Mouse (Mus musculus): ENCODE measurements around the gene Asic2.

The Asic2 gene

DNA sequence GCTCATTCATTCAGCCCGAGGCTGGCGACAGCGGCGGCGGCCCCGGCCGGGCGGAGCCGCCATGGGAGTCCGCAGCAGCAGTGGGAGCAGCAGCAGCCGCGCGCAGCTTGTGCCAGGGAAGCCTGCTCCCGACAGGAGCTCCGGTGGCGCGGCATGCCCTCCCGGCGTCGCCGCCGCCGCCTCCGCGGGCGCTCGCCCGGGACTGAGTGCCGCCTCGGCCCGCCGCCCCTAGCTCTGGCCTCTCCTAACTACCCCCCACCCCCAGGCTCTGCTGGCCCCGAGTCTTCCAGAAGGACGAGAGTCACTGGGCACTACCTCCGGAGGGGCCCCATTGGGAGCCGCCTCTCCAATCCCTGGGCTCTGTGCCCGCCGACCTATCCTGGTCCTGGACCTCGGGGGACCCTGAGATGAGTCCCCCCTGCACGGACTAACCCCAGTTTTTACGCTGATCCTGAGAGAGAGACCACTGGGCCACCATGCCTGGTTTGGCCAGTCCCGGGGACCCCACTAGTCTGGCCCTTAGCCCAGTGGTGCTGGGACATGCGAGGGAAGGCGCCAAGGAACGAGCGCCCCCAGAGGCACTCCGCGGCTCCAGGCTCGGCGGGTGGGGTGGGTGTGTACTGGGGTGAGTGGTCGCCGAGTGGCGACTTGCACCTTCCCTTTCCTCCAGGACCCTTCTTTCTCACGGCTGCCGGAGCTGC, 815.6 kb downstream of the Asic2 start:
- no peak for DNase-seq

DNA sequence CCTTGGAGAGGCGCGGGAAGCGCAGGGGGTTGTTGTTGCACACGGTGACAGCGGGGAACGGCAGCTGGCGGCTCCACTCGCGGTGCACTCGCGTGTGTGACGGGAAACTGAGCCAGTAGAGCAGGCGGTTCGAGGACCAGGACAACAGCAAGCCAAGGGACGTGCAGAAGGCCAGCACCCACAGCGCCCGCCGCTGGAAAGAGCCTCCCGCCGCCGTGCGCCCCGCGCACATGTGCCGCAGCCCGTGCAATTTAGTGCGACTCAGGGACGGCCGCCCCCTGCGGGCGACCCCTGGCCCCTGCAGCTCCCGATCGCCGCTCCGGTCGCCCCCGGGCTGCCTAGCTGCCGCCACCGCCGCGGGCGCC, 816.3 kb downstream of the Asic2 start:
- no peak for DNase-seq

DNA sequence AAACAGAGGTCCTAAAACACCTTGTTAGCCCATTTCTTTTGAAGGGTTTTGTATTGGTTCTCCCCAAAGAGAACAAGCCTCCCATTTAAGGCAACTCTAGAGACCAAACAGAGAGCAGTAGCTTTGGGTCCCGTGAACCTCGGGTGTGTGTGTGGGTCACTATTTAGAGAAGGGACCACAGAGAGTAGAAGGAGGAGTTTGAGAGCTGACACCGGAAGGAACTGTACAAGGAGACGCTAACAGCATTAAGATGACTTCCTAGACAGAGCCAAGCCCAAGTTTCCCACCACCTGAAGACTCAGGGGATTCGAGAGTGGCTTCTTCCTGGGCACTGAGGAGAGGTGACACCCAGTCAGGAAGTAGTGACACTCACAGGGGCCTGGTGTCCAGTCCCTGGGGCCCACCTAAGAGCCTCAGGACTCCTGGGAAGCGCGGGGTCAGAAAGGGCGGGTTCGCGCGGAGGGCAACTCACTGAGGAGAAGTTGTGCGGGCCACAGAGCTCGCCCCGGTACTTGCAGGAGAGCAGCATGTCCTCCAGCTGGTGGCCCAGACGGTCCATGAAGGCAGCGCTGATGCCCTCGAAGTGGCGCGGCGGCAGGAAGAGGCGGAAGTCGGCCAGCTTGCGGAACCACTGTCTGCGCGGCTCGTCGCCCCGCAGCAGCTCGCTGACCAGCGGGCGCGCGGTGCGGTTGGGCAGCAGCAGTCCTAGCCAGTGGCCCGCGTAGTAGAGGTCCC, 816.8 kb downstream of the Asic2 start:
- no peak for DNase-seq

DNA sequence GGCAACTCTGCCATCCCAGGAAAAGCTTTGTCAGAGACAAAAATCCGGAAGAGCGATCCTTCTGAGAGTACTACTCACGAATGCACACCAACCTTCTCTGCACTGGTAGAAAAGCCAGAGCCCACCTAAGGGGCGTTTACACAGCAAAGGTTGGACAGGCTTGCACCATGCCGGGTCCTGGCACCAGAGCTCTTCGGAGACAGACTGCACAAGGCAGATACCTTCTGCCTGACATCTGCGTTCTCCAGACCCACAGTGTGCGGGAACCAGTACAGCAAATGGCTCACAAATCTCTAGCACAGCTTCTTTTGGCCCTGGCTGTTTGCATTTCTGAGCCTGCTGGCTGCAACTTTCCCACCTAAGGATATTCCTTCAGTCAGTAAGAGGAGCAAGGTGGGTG, 817.6 kb downstream of the Asic2 start:
- DNase-seq: no peak

DNA sequence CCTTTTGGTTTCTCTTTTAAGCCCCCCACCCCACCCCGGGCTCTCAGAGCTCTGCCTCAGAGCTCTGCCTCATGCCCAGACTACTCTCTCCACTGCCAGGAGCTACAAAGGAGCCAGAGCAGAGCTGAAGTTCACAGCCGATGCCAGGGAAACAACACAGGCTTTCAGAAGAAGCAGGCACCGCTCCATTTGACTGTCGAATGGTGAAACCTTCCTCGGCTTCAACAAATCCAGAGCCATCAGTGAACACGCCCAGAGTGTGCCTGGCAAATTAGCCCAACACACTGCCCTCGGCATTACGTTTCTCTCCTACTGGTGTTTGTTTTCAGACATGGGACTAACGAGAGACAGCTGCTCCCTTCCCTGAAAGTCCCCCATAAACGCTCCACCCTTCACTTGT, 819.8 kb downstream of the Asic2 start:
- no peak for DNase-seq

DNA sequence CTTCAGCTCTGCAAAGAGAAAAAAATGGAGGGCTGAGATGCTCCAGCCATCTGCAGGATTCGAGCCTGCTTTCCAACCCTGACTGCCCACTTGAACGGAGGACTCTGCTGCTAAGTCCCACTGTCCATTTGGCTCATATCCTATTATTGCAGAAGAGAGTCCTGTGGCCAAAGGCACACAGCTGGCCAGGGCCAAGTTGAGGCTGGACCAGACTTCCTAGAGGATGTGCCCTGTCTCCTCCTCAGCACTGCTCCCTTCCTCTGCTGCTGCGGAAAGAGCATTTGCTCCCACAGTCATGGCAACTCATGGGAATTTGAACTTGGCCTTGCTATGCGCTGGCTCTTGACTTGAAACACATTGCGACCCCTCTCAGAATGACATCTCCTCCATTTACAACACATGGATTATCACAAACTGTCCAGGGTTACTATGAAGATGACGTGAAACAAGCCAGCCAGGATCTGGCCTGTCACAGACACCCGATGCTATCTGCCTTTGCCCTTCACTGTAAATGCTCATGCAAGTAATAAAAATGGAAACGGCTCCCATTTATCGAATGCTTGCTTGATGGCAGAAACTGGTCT, 821.6 kb downstream of the Asic2 start:
- no peak for DNase-seq

DNA sequence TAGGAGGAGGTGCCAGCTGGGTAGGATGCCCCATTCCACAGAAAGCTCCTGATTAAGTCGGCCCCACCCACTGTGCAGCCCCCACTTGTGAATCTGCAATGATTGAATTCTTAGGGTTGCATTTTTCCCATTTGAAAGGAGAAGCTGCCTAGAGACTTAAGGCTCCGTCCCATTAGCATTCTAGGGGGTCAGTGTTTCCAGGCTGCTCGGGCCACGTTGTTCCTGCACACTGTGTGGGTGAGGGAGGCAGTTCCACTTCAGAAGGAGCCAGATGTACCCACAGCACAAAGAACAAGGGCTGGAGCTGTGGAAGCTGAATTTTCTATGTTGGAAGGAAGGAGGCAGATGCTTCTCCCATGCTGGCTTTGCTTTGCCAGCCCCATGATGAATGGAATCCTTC, 833.1 kb downstream of the Asic2 start:
- DNase-seq: no peak

DNA sequence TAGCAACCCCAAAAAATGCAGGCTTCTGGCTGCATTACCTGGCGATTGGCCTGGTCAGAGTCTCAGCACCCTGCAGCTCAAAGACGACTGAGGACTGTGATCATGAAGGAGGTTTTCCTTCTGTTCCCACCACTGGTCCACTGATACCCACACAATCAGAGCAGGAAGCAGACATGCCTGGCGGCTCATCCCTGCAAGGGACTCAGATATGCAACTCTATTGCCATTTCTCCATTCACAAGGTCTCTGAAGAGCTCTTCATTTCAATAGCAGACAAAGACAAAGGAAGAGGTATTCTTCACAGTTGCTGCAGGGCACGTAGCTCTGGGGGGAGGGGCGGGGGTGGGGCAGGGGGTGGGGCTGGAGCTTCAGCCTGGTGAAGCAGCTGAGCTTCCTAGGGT, 834.3 kb downstream of the Asic2 start:
- no peak for DNase-seq

DNA sequence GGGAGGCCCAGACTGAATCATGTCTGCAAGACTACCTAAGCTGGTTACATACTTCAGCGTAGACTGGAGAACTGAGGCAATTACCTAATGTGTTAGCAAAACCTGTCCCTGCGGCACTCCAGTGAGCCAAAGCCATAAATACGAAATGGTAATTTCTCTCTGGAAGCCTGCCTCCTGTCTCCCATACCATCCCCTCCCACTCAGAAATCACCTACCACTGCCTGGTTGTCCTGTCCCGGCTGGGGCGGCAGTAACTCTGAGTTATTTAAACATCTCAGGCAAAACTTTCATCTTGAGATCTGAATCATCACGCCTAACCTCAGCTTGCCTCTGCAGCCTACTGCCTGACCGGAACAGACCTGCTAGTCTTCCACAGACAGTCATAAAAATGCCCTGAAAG, 835.6 kb downstream of the Asic2 start:
- DNase-seq: no peak

DNA sequence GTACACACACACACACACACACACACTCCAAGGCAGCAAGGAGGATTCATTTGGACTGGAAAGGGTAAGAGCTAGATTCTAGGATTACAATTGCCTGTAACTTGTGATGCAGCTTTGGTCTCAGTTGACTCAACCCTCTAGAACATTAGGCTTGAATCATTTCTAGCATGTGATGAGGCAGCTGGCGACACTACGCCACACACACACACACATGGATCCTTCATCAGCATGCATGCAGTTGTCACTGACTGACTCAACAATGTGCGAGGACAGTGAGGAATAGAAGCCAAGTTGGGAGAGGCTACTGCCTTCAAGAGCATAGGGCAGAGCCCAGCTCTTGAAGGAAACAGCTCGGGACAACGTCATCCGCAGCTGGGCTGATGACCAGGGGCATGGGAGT, 843.9 kb downstream of the Asic2 start:
- no peak for DNase-seq

DNA sequence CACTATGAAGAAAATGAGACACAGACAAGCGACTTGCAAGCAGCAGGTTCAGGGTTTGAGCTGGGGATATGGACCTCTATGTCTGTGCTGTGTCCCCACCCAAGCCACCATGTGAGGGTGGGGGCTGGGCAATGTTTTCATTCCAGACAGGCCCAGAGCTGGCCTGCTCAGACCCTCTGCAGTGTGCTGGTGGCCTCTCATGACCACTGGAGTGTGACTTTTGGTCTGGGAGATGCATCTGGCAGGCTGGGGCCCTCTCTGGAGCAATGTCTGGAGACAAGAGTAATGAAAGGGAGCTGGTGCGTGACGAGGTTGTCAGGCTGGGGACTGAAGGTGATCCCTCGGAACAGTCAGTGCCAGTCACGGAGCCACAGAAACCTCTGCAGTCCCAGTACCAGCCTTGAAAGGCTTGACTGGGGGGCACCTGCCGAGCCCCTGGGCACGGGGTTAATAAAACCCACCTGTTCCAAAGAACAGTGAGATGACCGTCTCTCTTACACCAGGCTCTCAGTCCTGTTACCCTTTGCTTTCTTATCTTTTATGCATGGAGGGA, 848.2 kb downstream of the Asic2 start:
- DNase-seq: no peak

DNA sequence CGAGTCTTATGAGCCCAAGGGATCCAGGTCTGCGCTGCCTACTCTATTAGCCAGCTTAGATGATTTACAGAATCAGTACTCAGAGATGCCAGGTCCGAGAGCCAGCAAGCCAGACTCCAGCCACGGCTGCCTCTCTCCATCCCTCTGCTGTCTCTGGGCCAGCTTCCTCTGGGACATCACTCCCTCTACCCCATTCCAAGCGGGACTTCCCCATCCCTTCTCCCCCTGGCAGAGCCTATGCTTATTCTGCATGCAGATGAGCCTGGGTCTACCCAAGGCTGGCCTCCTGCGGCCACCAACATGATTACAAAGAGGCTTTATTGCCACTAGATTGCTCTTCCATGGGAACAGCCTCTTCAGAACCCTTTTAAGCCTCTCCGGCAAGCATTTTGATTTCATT, 850.2 kb downstream of the Asic2 start:
- no peak for DNase-seq

DNA sequence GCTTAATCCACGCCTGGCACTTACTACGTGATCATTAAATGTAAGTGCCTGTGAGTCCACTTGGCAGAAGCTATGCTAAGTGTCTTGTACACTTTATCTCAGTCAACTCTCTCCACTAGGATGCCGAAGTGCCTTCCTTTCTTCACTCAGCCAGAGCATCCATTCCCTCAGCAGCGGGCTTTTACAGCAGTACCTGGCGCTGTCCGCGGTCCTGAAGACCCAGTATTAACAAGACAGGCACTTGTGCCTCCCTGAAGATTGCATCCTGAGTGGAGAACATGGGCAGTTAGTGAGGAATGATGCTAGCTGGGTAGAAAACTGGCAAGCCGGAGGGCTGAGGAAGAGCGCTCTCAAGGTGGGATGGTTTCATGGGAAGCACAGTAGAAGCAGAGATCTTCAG, 852.6 kb downstream of the Asic2 start:
- peak in 1 of 2 experiments; percentile 3 for DNase-seq

DNA sequence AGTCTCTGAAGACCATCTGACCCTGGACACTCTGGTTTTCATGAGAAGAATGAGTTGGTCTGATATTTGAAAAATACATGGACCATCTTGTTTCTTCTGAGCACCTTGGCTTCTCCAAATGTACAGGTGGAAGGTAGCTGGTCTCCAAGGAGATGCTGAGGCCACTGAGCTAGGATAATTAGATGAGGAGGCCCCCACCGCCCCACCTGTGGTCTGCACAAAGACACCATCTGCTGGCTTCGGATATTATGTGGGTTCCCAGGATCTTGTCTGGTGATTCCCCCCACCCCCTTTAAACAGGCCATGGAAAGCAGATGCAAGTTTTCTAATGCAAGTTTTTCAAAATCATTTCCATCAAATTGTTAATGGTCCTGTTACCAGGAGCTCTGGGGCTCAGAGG, 856.6 kb downstream of the Asic2 start:
- DNase-seq: no peak

DNA sequence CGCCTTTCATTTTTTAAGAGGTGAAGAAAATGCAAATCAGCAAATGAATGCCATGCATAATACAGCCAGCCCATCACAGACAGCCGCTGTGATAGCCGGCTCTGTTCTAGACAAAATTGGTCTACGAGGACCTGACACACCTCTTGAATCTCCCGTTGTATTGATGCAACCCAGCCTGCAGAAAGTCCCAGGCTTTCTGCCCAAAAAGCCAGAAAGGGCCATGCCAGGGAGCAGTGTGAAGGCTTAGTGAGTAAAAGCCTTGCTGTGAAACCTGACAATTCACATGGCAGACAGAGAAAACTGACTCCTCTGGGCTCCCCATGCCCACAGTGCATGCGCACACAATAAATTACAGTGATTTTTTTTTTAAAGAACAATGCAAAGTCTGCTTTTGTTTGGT, 858.2 kb downstream of the Asic2 start:
- DNase-seq: no peak

DNA sequence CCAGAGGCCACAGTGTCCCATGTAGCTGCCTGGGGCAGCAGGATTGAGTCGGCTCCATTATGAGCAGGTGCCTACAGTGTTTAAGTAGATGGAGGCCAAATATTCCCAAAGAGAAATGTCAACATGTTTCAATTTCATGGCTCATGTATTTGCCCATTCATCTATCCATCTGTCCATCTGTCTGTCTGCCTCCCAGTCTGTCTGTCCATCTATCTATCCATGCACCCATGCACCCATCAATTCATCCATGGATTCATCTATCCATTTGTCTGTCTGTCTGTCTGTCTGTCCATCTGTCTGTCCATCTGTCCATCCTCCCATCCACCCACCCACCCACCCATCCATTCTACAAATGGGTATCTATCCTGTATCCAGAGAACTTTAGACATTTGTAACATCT, 861.3 kb downstream of the Asic2 start:
- no peak for DNase-seq

DNA sequence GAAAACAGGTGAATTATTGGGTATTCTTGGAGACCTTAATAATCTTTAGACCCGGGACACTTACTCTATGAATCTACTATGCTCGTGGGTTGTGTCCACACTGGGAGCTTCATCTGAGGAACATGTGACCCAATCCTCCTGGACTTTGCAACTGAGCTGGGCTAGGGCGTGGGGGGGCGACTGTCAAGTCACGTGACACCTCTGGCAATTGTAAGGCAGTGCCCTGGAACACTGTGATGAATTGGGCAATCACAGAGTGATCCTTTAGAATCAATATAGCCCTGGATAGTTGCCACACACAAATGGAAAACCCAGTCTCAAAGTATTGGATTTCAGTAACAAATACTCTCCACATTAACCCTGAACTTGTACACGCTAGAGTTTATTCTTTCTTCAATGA, 867.4 kb downstream of the Asic2 start:
- no peak for DNase-seq

DNA sequence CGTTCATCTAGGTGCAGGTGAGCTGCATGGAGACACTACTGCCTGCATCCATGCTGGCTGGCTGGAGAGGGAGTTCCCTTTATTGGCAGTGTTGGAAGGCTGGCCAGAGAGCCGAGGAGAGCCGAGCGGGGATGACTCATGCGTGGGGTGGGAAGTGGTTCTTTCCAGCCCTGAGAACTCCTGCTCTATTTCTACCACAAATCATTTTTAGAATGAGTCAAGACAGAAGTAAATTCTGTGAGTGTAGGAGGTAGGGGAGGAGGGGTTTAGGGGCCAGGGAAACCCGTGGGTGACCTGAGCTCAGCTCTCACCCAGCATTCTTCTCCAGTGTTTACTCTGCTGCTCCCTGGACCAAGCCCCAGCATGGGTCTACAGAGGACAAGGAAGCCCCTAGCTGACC, 872.2 kb downstream of the Asic2 start:
- DNase-seq: no peak

DNA sequence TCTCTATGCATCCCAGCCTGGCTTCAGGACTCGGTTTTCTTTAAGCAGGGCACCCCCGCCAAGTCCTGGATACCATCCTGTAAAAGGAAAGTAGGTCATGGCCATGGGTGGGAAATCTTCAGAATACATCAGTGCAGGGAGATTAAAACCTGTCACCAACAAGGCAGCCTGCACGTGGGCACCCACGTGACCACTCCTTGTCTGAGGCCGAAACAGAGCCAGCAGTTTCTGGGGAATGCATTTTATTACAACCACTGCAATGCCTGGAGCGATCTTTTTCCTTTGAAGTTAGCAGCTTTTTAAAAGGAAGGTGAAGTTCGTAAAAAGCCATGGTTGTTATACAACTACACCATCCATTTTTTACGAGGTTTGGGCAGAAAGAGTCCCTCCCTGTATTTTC, 873.7 kb downstream of the Asic2 start:
- DNase-seq: no peak

DNA sequence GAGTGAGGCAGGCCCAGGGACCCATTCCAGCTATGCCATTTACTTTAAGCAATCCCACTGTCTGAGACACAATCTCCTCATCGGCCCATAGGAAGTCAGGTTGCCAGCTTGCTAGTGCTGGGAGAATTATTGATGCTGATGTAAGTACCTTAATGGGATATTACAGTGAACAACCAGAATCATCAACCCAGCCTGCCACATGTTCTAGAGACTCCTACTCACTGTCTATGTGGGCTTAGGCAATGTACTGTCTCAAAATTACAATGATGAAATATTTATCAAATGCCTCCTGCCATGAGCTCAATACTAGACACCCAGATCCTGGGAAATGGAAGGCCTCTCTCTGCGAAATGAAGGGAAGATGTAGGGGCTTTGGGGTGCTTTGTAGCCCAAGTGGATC, 876.1 kb downstream of the Asic2 start:
- DNase-seq: no peak

DNA sequence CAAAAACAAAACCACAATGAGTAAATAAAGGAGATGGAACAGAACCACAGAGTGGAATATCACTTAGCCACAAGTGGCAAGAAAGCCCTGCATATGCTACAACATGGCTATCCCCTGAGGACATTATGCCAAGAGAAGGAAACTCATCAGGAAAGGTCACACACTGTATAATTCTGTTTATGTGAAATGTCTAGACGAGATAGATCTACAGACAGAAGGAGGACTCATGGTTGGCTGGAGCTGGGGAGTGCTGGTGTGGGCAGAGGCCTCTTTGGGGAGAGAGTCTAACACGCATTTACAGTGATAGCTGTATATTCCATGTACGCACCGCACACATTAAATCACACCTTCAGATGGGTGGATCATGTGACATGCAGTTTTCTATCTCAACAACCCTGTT, 884.4 kb downstream of the Asic2 start:
- no peak for DNase-seq

DNA sequence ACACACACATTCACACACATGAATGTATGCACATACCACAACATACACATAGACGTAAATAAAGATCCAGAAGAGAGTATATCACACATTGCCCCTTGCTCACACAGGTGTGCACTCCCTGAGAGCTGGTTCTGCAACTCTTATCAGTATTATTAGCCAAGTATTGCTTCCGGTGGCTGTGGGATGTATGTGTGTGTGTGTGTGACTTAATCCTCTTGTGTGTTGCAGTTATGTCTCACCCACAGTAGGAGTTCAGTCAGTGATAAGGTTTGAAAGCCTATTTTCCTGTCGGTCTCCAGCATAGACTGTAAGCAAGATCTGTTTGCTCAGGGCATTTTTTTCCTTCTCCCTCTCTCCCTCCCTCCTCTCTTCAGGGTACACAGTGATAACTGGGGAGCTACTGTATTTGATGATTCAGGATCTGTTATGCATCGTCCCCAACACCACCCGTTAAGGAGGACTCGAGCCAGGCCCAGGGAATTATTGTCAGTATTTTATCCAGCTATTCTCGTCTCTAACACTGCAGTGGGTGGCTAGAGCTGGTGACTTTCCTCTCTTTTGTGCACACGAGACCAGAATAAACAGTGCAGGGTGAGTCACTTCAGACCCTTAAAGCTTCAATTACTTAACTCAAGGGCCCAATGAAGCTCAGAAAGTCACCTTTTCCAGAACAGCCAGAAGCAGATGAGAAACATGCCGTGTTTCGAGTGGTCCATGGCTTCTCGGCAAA, 888.0 kb downstream of the Asic2 start:
- no peak for DNase-seq

DNA sequence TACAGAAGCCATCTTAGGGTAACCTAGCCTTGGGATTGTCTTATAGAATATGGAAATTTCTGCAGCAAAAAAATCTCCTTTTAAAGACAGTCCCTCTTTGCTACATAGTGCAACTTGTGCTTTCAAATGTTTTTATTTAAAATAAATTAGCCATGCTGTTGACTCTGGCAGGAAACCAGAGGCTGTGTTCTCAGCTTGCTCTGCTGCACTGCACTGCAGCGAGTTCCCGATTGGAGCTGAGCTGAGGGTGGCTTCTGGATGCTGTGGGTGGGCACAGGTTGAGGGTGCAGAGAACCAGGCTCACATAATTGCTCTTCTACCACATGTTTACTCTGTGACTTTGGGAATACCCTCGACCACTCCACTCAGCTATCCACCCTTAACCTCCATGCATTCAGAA, 889.0 kb downstream of the Asic2 start:
- DNase-seq: no peak

DNA sequence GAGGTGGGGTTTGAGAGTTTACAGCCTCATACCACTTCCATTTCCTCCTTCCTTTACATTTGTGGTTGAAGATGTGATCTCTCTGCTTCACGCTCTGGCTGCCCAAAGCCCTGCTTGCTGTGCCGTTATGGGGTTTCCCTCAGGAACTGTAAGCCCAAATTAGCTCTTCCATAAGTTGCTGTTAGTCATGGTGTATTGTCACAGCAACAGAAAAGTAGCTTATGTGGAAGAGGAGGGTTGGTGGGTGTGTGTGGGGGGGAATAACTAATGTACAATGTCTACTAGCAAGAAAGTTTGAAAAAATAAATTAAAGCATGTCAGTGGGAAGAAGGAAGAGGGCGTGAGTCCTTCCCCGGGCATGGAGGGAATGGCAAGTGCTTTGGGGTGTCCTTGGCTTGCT, 896.4 kb downstream of the Asic2 start:
- no peak for DNase-seq
